Comparison of ENCODE assay signal across 15 mouse cellular contexts in the genomic region with DNA sequence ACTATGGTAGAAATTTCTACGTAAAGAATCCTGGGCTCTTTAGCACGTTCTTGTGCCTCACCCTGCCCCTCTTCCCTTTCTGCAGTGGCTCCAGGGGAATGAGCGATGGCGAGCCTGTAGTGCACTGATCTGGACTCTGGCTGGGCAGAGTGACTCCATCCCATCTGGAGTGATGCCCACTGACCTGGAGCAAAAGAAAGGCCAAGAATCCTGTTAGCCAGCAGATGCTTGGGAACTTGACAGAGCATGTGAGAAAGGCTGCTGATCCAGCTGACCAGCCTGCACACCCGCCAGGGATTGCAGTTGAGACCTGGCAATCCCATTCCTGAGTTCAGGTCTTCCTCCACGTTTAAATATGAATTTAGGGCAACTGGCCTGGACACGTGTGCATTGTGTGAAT.
A peak's percentile ranks its signal among the peaks of the same experiment; 100 is the strongest.
DNase-seq lines count a peak whose midpoint lies in the region; ATAC-seq lines count a peak whose summit lies in the region.
"Had no signal": no experiment of that assay in that cellular context is flagged by ENCODE, and none has a peak within 500 bp of the region (broad histone marks: within the 10 kb centered on the region; RNA-seq: fewer than 3 reads in every experiment).

No protein-coding gene starts in this region.

- no peak overlapping the region for H3K27ac ChIP-seq in kidney, embryonic 16.5 days (ENCODE audit: low read length)
- H3K27ac ChIP-seq in midbrain, embryonic 14.5 days (replicated peaks; ENCODE audit: low read depth, low read length), result peak overlapping the region; percentile 47
- no peak overlapping the region for H3K27ac ChIP-seq in midbrain, embryonic 15.5 days
- H3K27ac ChIP-seq in embryonic facial prominence, embryonic 10.5 days (replicated peaks), result no peak overlapping the region
- H3K27ac ChIP-seq: embryonic facial prominence, embryonic 12.5 days; heart, adult 2 months; limb, embryonic 15.5 days; neural tube, embryonic 15.5 days had no signal

- DNase-seq in cerebellum, postnatal 14 days, result peak; percentile 46 to 61
- no peak for DNase-seq in cerebellum, postnatal 4 days (ENCODE audit: low spot score in 2 of 2)
- DNase-seq in kidney, adult 18-20 months, result peak; percentile 8
- no peak for DNase-seq in midbrain, embryonic 14.5 days
- peak; percentile 52 for DNase-seq in retina, postnatal 1 day
- no peak for DNase-seq in embryonic facial prominence, embryonic 10.5 days (ENCODE audit: low spot score)
- DNase-seq: adrenal gland, adult 2 months; cerebellum, adult 8-10 months; heart, adult 2 months had no signal

- H3K27me3 ChIP-seq in kidney, embryonic 16.5 days (ENCODE audit: insufficient read depth, low read length), result no peaks in the 10 kb centered on the region
- no peaks in the 10 kb centered on the region for H3K27me3 ChIP-seq in midbrain, embryonic 14.5 days (ENCODE audit: control insufficient read depth, insufficient read depth, low read length)
- H3K27me3 ChIP-seq in midbrain, embryonic 15.5 days (replicated peaks), result no peaks in the 10 kb centered on the region
- H3K27me3 ChIP-seq in embryonic facial prominence, embryonic 10.5 days (replicated peaks; ENCODE audit: low read depth, poor library complexity, severe bottlenecking), result no peaks in the 10 kb centered on the region
- H3K27me3 ChIP-seq: embryonic facial prominence, embryonic 12.5 days; limb, embryonic 15.5 days; neural tube, embryonic 15.5 days had no signal

- no peak overlapping the region for H3K9ac ChIP-seq in kidney, embryonic 16.5 days (replicated peaks; ENCODE audit: low read length)
- H3K9ac ChIP-seq in midbrain, embryonic 14.5 days (replicated peaks; ENCODE audit: low read length), result no peak overlapping the region
- no peak overlapping the region for H3K9ac ChIP-seq in midbrain, embryonic 15.5 days
- H3K9ac ChIP-seq: embryonic facial prominence, embryonic 12.5 days; limb, embryonic 15.5 days; neural tube, embryonic 15.5 days had no signal

- ATAC-seq in kidney, embryonic 16.5 days (ENCODE audit: low FRiP score, low TSS enrichment), result no peak
- no peak for ATAC-seq in midbrain, embryonic 14.5 days (ENCODE audit: low FRiP score, low TSS enrichment)
- ATAC-seq in midbrain, embryonic 15.5 days (replicated peaks), result no peak
- ATAC-seq: intestine, embryonic 16.5 days had no signal

- H3K4me3 ChIP-seq in kidney, embryonic 16.5 days (ENCODE audit: low read length), result no peak overlapping the region
- no peak overlapping the region for H3K4me3 ChIP-seq in midbrain, embryonic 14.5 days (replicated peaks; ENCODE audit: low read depth, low read length)
- no peak overlapping the region for H3K4me3 ChIP-seq in midbrain, embryonic 15.5 days
- H3K4me3 ChIP-seq in embryonic facial prominence, embryonic 10.5 days, result no peak overlapping the region
- H3K4me3 ChIP-seq: embryonic facial prominence, embryonic 12.5 days; heart, adult 2 months; limb, embryonic 15.5 days; neural tube, embryonic 15.5 days had no signal

- whole genome bisulfite sequencing in kidney, embryonic 16.5 days, result 68% methylated on average over 7 of the region's 7 CpGs
- 43% methylated on average over 7 of the region's 7 CpGs for WGBS in midbrain, embryonic 14.5 days
- WGBS in midbrain, embryonic 15.5 days, result 49% methylated on average over 7 of the region's 7 CpGs
- 73% methylated on average over 7 of the region's 7 CpGs for WGBS in embryonic facial prominence, embryonic 10.5 days

- peaks cover 6% of the 10 kb centered on the region for H3K9me3 ChIP-seq in kidney, embryonic 16.5 days (ENCODE audit: low read length)
- peaks cover 6% of the 10 kb centered on the region; the same call in 1 of the 2 replicates for H3K9me3 ChIP-seq in midbrain, embryonic 14.5 days (ENCODE audit: control insufficient read depth, low read length)
- H3K9me3 ChIP-seq in midbrain, embryonic 15.5 days, result no peaks in the 10 kb centered on the region
- H3K9me3 ChIP-seq in embryonic facial prominence, embryonic 10.5 days, result peaks cover 3% of the 10 kb centered on the region; the same call in 1 of the 2 replicates
- H3K9me3 ChIP-seq: limb, embryonic 15.5 days; neural tube, embryonic 15.5 days had no signal

- no peaks in the 10 kb centered on the region for H3K4me1 ChIP-seq in kidney, embryonic 16.5 days (ENCODE audit: insufficient read depth, low read length)
- H3K4me1 ChIP-seq in midbrain, embryonic 14.5 days (ENCODE audit: control insufficient read depth, insufficient read depth, low read length), result peaks cover 21% of the 10 kb centered on the region; the same call in 1 of the 2 replicates
- peaks cover 23% of the 10 kb centered on the region for H3K4me1 ChIP-seq in midbrain, embryonic 15.5 days
- H3K4me1 ChIP-seq in embryonic facial prominence, embryonic 10.5 days, result no peaks in the 10 kb centered on the region
- H3K4me1 ChIP-seq: embryonic facial prominence, embryonic 12.5 days; limb, embryonic 15.5 days had no signal

- H3K36me3 ChIP-seq in kidney, embryonic 16.5 days (ENCODE audit: insufficient read depth, low read length), result no peaks in the 10 kb centered on the region
- no peaks in the 10 kb centered on the region for H3K36me3 ChIP-seq in midbrain, embryonic 14.5 days (ENCODE audit: control insufficient read depth, insufficient read depth, low read length)
- no peaks in the 10 kb centered on the region for H3K36me3 ChIP-seq in midbrain, embryonic 15.5 days (replicated peaks)
- H3K36me3 ChIP-seq in embryonic facial prominence, embryonic 10.5 days (replicated peaks), result no peaks in the 10 kb centered on the region
- H3K36me3 ChIP-seq: embryonic facial prominence, embryonic 12.5 days; limb, embryonic 15.5 days; neural tube, embryonic 15.5 days had no signal

- no peak overlapping the region for H3K4me2 ChIP-seq in kidney, embryonic 16.5 days (replicated peaks; ENCODE audit: low read depth, low read length)
- no peak overlapping the region for H3K4me2 ChIP-seq in midbrain, embryonic 14.5 days (ENCODE audit: low read length)
- no peak overlapping the region for H3K4me2 ChIP-seq in midbrain, embryonic 15.5 days
- H3K4me2 ChIP-seq: embryonic facial prominence, embryonic 12.5 days; limb, embryonic 15.5 days; neural tube, embryonic 15.5 days had no signal

Comparison
In these comparisons a context has a peak if more than half of its experiments do, and no peak if none do; other contexts are left out.
1. DNase-seq: peak in cerebellum, postnatal 14 days (2 of 2), kidney, adult 18-20 months (single experiment) and retina, postnatal 1 day (single experiment); none in cerebellum, postnatal 4 days (0 of 2), midbrain, embryonic 14.5 days (single experiment) and embryonic facial prominence, embryonic 10.5 days (single experiment).